Mouse (Mus musculus): ENCODE measurements around the gene Nt5c2. TPM values are rescaled to one million over a fixed set of nuclear protein-coding genes. Genes with fewer than 3 reads are reported as not detected.

Gene Nt5c2
- polyA plus RNA-seq, 1 experiment, result 10.2 TPM

- Histone ChIP-seq H3K4me3 (ENCODE audit: extremely low read depth, insufficient read depth, insufficient read length) (no peak overlapping the region), H3K27ac (ENCODE audit: insufficient read depth, low read length) (no peak overlapping the region; the same call in 1 of the 2 replicates), H3K36me3 (ENCODE audit: control insufficient read depth, insufficient read depth, low read length) (no peaks in the 10 kb centered on the region), H3K4me1 (ENCODE audit: control insufficient read depth, insufficient read depth, insufficient read length) (peaks cover 5% of the 10 kb centered on the region; the same call in 1 of the 2 replicates), H3K27me3 (ENCODE audit: control insufficient read depth, insufficient read depth, low read length) (no peaks in the 10 kb centered on the region)
- 52% methylated on average over 22 of the region's 22 CpGs for WGBS
- no peak for TF ChIP-seq CTCF (IDR thresholded peaks at IDR 0.05; ENCODE audit: extremely low read depth, insufficient read depth, insufficient read length, insufficient replicate concordance)
- TF ChIP-seq POLR2A (IDR thresholded peaks at IDR 0.05; ENCODE audit: low read depth, low read length), result no peak
- no peak for DNase-seq (ENCODE audit: low read depth in 1 of 2, low spot score in 2 of 2)
Measured at GRCm38 (mm10) chr19:46969286-46969985, 45.5 kb downstream of the Nt5c2 start.

GRCm38 (mm10) chr19:46968833-46969232, 46.1 kb downstream of the Nt5c2 start:
- Histone ChIP-seq H3K4me1 (ENCODE audit: control insufficient read depth, insufficient read depth, insufficient read length) (peaks cover 7% of the 10 kb centered on the region; the same call in 1 of the 2 replicates), H3K27me3 (ENCODE audit: control insufficient read depth, insufficient read depth, low read length) (no peaks in the 10 kb centered on the region), H3K27ac (ENCODE audit: insufficient read depth, low read length) (no peak overlapping the region), H3K4me3 (ENCODE audit: extremely low read depth, insufficient read depth, insufficient read length) (no peak overlapping the region), H3K36me3 (ENCODE audit: control insufficient read depth, insufficient read depth, low read length) (no peaks in the 10 kb centered on the region)
- TF ChIP-seq POLR2A (IDR thresholded peaks at IDR 0.05; ENCODE audit: low read depth, low read length), result no peak
- no peak for TF ChIP-seq CTCF (IDR thresholded peaks at IDR 0.05; ENCODE audit: extremely low read depth, insufficient read depth, insufficient read length, insufficient replicate concordance)
- 82% methylated on average over 5 of the region's 5 CpGs for WGBS
- DNase-seq (ENCODE audit: low read depth in 1 of 2, low spot score in 2 of 2), result no peak

GRCm38 (mm10) chr19:46967861-46968260, 47.1 kb downstream of the Nt5c2 start:
- TF ChIP-seq POLR2A (IDR thresholded peaks at IDR 0.05; ENCODE audit: low read depth, low read length) (no peak), CTCF (IDR thresholded peaks at IDR 0.05; ENCODE audit: extremely low read depth, insufficient read depth, insufficient read length, insufficient replicate concordance) (no peak)
- Histone ChIP-seq H3K27me3 (ENCODE audit: control insufficient read depth, insufficient read depth, low read length) (no peaks in the 10 kb centered on the region), H3K4me1 (ENCODE audit: control insufficient read depth, insufficient read depth, insufficient read length) (peaks cover 7% of the 10 kb centered on the region; the same call in 1 of the 2 replicates), H3K4me3 (ENCODE audit: extremely low read depth, insufficient read depth, insufficient read length) (no peak overlapping the region), H3K27ac (ENCODE audit: insufficient read depth, low read length) (no peak overlapping the region), H3K36me3 (ENCODE audit: control insufficient read depth, insufficient read depth, low read length) (no peaks in the 10 kb centered on the region)
- DNase-seq (ENCODE audit: low read depth in 1 of 2, low spot score in 2 of 2), result no peak
- WGBS, result 87% methylated on average over 4 of the region's 4 CpGs

GRCm38 (mm10) chr19:46966330-46966729, 48.6 kb downstream of the Nt5c2 start:
- Histone ChIP-seq H3K27me3 (ENCODE audit: control insufficient read depth, insufficient read depth, low read length) (no peaks in the 10 kb centered on the region), H3K4me3 (ENCODE audit: extremely low read depth, insufficient read depth, insufficient read length) (no peak overlapping the region), H3K4me1 (ENCODE audit: control insufficient read depth, insufficient read depth, insufficient read length) (peaks cover 7% of the 10 kb centered on the region; the same call in 1 of the 2 replicates), H3K27ac (ENCODE audit: insufficient read depth, low read length) (no peak overlapping the region), H3K36me3 (ENCODE audit: control insufficient read depth, insufficient read depth, low read length) (no peaks in the 10 kb centered on the region)
- WGBS, result 87% methylated on average over 6 of the region's 6 CpGs
- TF ChIP-seq POLR2A (IDR thresholded peaks at IDR 0.05; ENCODE audit: low read depth, low read length) (no peak), CTCF (IDR thresholded peaks at IDR 0.05; ENCODE audit: extremely low read depth, insufficient read depth, insufficient read length, insufficient replicate concordance) (no peak)
- no peak for DNase-seq (ENCODE audit: low read depth in 1 of 2, low spot score in 2 of 2)

GRCm38 (mm10) chr19:46965496-46965895, 49.5 kb downstream of the Nt5c2 start:
- Histone ChIP-seq H3K4me1 (ENCODE audit: control insufficient read depth, insufficient read depth, insufficient read length) (peaks cover 10% of the 10 kb centered on the region; the same call in 1 of the 2 replicates), H3K36me3 (ENCODE audit: control insufficient read depth, insufficient read depth, low read length) (no peaks in the 10 kb centered on the region)
- TF ChIP-seq POLR2A (IDR thresholded peaks at IDR 0.05; ENCODE audit: low read depth, low read length) (no peak), CTCF (IDR thresholded peaks at IDR 0.05; ENCODE audit: extremely low read depth, insufficient read depth, insufficient read length, insufficient replicate concordance) (no peak)

GRCm38 (mm10) chr19:46964353-46964752, 50.6 kb downstream of the Nt5c2 start:
- Histone ChIP-seq H3K4me3 (ENCODE audit: extremely low read depth, insufficient read depth, insufficient read length) (no peak overlapping the region), H3K27me3 (ENCODE audit: control insufficient read depth, insufficient read depth, low read length) (no peaks in the 10 kb centered on the region), H3K27ac (ENCODE audit: insufficient read depth, low read length) (no peak overlapping the region), H3K36me3 (ENCODE audit: control insufficient read depth, insufficient read depth, low read length) (no peaks in the 10 kb centered on the region), H3K4me1 (ENCODE audit: control insufficient read depth, insufficient read depth, insufficient read length) (peaks cover 10% of the 10 kb centered on the region; the same call in 1 of the 2 replicates)
- DNase-seq (ENCODE audit: low read depth in 1 of 2, low spot score in 2 of 2), result no peak
- TF ChIP-seq POLR2A (IDR thresholded peaks at IDR 0.05; ENCODE audit: low read depth, low read length) (no peak), CTCF (IDR thresholded peaks at IDR 0.05; ENCODE audit: extremely low read depth, insufficient read depth, insufficient read length, insufficient replicate concordance) (no peak)
- 78% methylated on average over 9 of the region's 9 CpGs for WGBS

More at GRCm38 (mm10) chr19:46965496-46965895, 49.5 kb downstream of the Nt5c2 start:
- Histone ChIP-seq H3K4me3 (ENCODE audit: extremely low read depth, insufficient read depth, insufficient read length) (no peak overlapping the region), H3K27me3 (ENCODE audit: control insufficient read depth, insufficient read depth, low read length) (no peaks in the 10 kb centered on the region), H3K27ac (ENCODE audit: insufficient read depth, low read length) (no peak overlapping the region)
- DNase-seq (ENCODE audit: low read depth in 1 of 2, low spot score in 2 of 2), result no peak

- Histone ChIP-seq H3K4me3 (ENCODE audit: extremely low read depth, insufficient read depth, insufficient read length) (no peak overlapping the region), H3K4me1 (ENCODE audit: control insufficient read depth, insufficient read depth, insufficient read length) (peaks cover 6% of the 10 kb centered on the region; the same call in 1 of the 2 replicates), H3K27ac (ENCODE audit: insufficient read depth, low read length) (peak overlapping the region; percentile 23; the same call in 1 of the 2 replicates), H3K27me3 (ENCODE audit: control insufficient read depth, insufficient read depth, low read length) (no peaks in the 10 kb centered on the region), H3K36me3 (ENCODE audit: control insufficient read depth, insufficient read depth, low read length) (no peaks in the 10 kb centered on the region)
- DNase-seq (ENCODE audit: low read depth in 1 of 2, low spot score in 2 of 2), result no peak
- no peak for TF ChIP-seq CTCF (IDR thresholded peaks at IDR 0.05; ENCODE audit: extremely low read depth, insufficient read depth, insufficient read length, insufficient replicate concordance)
- no peak for TF ChIP-seq POLR2A (IDR thresholded peaks at IDR 0.05; ENCODE audit: low read depth, low read length)
Measured at GRCm38 (mm10) chr19:46963440-46963839, 51.5 kb downstream of the Nt5c2 start.

Measured in spleen, adult 2 months (tissue).